Mouse (Mus musculus): ENCODE results near the gene Acbd4. TPM values are rescaled to one million over a fixed set of nuclear protein-coding genes. Genes with fewer than 3 reads are reported as not detected.

Acbd4 gene
- total RNA-seq, 2 experiments from 2014 or later: 25.9 to 29.2 TPM

DNA sequence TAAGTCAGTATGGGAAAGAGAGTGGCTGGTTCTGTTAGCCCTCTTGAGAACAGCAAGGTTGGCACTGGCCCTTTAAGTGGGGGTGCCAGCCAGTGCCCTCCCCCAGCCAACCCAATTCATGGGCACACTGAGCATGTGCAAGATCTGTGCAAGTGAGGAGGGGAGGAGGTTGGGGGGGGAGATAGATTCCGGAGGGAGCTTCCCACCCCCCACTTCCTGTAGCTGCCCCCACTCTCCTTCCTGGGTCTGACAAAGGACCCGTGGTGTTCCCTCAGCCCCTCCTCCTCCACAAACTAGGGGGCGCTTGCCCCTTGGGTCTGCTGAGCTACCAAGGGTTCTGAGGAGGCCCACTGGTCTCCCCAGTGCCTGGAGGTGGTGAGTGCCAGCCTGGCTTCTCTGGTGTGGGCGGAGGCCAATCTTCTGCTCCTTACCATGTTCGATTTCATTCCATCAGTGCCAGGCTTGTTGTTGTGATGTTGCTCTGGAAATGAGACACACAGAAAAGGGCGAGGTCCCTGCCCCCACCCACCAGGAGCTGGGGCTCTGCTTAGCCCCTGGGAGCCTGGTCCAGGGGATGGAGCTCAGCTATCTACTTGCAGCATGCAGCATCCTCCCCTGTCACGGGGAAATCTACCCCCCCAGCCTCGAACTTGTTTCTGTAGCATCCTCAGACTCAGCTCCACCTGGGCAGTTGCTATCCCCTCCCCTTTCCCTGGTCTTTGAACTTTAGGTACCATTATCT is 41.1 kb downstream of the Acbd4 start:
- DNase-seq: peak; percentile 66

DNA sequence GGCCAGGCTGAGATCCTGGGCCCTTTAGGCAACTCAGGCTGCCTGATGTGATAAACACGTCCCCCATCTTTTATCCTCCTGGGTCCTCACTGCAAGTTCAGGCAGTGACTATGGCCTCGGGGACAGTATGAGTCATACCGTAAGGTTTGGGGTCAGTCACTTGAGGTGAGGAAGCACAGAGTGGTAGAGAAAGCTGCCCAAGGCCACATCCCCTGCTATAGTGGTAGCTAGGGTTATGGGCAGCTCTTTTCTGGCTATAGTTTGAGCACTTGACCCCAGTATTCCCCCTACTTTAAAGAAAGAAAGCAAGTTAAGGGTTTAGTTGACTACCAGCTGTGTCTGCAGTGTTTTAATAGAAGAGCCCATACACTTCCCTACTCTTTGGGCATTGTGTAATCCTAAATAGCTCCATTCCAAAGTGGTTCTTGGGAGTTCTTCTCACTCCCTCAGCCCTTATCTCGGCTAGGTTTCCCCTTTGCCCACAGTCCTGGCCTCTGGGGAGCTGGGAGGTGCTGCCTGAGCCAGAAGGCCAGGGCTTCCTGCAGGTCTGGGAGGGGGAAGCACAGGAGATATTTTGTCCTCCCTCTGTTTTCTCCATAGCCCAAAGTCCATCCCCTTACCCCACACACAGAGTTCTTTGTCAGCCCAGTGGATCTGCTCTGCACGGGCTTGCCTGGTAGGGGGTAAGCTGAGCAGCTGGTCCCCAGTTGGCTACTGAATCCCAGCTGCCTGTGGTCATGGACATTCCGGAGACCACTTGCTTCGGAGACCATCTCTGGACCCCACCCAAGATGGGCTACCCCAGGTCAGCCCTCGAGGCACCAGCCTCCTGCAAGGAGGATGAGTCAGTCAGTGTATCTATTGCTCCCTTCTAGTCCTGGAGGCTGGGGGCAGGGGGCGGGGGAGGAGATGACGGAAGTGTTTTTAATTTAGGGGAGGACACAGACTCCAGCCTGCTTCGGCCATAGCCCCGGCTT is 43.1 kb downstream of the Acbd4 start:
- no peak for DNase-seq

DNA sequence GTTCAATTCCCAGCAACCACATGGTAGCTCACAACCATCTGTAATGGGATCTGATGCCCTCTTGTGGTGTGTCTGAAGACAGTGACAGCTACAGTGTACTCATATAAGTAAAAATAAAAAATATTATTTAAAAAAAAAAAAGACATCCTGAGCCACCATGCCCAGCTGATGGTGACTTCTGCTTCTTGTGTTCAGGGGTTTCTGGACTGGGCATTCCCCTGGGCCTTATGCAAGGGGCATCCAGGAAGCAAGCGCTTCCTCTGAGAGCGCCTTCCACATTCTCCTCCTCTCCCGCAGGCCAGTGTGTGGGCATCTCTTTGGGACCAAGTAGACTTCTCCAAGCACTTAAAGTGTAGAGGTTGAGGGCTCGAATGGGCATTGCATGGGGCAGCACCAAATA is 44.9 kb downstream of the Acbd4 start:
- no peak for DNase-seq

DNA sequence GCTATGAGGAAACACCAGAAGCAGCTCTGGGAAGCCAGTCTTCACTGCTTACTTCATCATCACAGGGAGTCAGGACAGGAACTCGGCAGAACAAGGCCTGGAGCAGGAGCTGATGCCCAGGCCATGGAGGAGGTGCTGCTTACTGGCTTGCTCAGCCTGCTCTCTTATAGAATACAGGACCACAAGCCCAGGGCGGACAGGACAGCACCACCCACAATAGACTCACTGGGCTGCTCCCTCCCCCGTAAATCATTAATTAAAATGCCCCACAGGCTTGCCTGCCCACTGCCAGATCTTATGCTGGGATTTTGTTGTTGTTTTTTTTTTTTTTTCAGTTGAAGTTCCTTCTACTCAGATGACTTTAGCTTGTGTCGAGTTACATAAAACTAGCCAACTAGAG is 46.3 kb downstream of the Acbd4 start:
- DNase-seq: no peak

DNA sequence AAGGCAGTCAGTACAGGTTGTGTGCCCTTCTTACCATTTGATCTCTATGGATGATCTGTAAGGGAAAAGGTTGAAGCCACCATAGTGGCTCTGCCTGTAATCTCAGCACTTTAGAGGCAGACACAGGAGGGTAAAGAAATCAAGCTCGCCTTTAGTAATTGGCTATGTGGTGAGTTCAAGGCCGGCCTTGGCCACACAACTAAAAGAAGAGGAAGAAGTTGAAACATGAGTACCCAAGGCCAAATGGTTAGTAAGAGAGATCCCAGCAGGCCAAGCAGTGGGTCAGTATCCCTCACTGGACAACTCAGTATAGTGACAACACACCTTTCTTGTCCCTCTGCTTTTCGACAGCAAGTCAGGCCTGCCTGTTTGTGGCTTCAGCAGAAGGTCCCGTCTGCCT is 48.3 kb downstream of the Acbd4 start:
- DNase-seq: no peak

DNA sequence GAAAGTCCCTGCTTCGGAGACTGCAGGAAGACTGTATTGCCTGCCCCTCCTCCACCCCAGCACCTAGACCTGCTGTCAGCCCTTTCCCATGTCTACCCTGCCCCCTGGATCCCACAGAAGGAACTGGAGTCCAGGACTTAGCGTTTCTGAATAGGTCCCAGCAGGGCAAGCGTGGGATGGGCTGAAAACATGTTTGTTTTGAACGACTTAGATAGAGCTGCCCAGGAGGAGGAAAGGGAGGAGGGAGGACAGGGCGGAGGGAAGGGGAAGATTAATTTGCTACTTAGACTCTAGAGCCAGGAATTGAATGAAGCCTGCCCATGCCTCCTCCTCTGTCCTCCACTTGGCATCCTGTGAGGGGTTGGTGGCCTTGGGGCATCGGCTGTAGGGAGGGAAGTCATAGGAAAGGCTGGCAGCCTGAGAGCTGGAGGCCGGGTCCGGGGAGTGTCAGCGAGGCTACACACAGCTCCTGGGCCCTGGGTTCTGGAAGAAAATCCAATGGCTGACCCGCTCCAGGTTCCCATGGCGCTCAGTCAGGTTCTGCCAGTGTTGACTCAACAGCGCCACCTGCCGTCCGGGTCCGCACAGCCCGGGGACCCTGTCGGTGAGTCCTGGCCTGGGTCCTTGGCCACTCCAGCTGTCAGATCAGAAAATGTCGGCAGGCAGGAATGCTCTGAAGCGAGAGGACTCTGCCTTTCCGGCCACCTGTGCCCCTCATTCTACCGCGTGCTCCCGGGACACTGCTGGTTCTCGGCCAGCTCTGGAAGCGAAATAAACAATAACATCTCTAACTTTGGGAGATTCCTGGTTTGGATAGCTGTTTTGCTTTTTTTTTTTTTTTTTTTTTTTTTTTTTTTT is 57.4 kb downstream of the Acbd4 start:
- peak; percentile 99 for DNase-seq

DNA sequence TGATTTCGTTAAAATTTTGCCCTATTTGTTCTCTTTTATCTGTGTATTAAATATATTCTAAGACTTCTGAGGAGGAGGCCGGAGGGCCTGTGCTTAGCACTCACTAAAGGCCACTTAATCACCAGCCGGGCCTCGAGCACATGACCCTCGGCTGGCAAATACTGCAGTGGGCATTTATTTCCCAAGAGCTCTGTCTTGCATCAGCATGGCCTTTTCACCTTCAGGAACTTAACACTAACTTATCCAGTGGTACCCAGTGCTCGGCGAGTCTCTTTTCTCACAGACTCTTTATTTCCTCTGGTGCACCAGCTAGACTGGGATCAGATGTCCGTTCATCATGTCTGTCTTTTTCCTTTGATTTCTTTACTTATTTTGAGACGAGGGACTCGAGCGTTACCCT is 59.3 kb downstream of the Acbd4 start:
- DNase-seq: no peak

DNA sequence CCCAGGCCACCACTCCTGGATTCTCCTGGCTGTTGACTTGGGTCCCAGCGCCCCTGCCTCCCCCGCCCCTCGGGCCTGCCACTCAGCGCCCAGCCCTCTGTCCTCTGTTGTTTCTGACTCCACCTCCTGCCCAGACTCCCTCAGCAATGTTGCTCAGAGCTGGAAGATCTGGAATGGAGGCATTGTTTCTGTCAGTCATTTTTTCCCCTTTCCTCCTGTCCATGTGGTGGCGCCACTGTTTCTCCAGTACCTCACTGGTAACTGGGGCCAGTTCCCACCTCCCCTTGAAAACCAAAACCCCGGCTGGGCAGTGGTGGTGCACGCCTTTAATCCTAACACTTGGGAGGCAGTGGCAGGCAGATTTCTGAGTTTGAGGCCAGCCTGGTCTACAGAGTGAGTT is 60.0 kb downstream of the Acbd4 start:
- DNase-seq: no peak

Other genes starting within 250 kb of the Acbd4 start
- 10 to 100 TPM; 71.6 to 78.1 TPM for gene Eftud2, start 220.7 kb upstream of the Acbd4 start, total RNA-seq (2021)
- under 1 TPM in 1 of 2 experiments, not detected in 1; 0.54 TPM for gene Ccdc103, start 220.5 kb upstream of the Acbd4 start, total RNA-seq (2021)
- not detected for gene Fam187a, start 216.5 kb upstream of the Acbd4 start, total RNA-seq (2021)
- gene Gfap, start 200.8 kb upstream of the Acbd4 start, total RNA-seq (2021): under 1 TPM; 0.14 to 0.26 TPM
- 10 to 100 TPM; 16.7 to 17.8 TPM for gene Kif18b, start 176.6 kb upstream of the Acbd4 start, total RNA-seq (2021)
- under 1 TPM; 0.36 to 0.55 TPM for gene C1ql1, start 155.0 kb upstream of the Acbd4 start, total RNA-seq (2021)
- gene Nmt1, start 73.5 kb upstream of the Acbd4 start, total RNA-seq (2021): 10 to 100 TPM; 57.6 to 62.7 TPM
- 10 to 100 TPM; 76.4 to 77.9 TPM for gene Dcakd, start 73.3 kb upstream of the Acbd4 start, total RNA-seq (2021)
- 10 to 100 TPM; 28.0 to 34.8 TPM for gene Plcd3, start within 50 bp of the Acbd4 start, total RNA-seq (2021)
- 10 to 100 TPM; 14.8 to 15.7 TPM for gene Hexim1, start 14.5 kb downstream of the Acbd4 start, total RNA-seq (2021)
- 1 to 10 TPM; 4.2 to 4.8 TPM for gene Hexim2, start 30.7 kb downstream of the Acbd4 start, total RNA-seq (2021)
- gene Fmnl1, start 69.4 kb downstream of the Acbd4 start, total RNA-seq (2021): 1 to 10 TPM; 7.4 to 8.6 TPM
- not detected for gene 1700023F06Rik, start 106.9 kb downstream of the Acbd4 start, total RNA-seq (2021)
- gene Spata32, start 116.8 kb downstream of the Acbd4 start, total RNA-seq (2021): not detected
- gene Map3k14, start 165.8 kb downstream of the Acbd4 start, total RNA-seq (2021): 1 to 10 TPM; 2.7 to 3.4 TPM

Data from heart, postnatal 4 days (tissue).